Mouse (Mus musculus) liver, embryonic 13.5 days (tissue): ENCODE measurements around the gene Olfr235. TPM values are rescaled to one million over a fixed set of nuclear protein-coding genes. Genes with fewer than 3 reads are reported as not detected.
"Not testable (repeated sequence)": the region's sequence is repeated elsewhere in the genome, so short reads cannot be mapped to it uniquely, and the experiment has no call there.

ENCODE experiments used
- ATAC-seq: fragments of 200-750 bp; cut with Nextera tagmentation; 2 replicates; pipeline ENCODE4 v1.8.0; 2017; ENCODE audit warnings: low read depth, mild to moderate bottlenecking, moderate number of reproducible peaks, moderate library complexity
- DNase-seq: peaks from one replicate; pipeline ENCODE4 v3.0.0; 2022
- H3K27ac ChIP-seq: fragments of 300-500 bp; sonication (generic); 2 replicates; pipeline ENCODE4 v1.5.1; 2015; ENCODE audit warnings: moderate library complexity, mild to moderate bottlenecking, inconsistent platforms
- H3K27me3 ChIP-seq: fragments of 300-500 bp; sonication (generic); 2 replicates; pipeline ENCODE4 v1.6.1; 2015; ENCODE audit warnings: mild to moderate bottlenecking, inconsistent platforms
- H3K36me3 ChIP-seq: fragments of 300-500 bp; sonication (generic); 2 replicates; pipeline ENCODE4 v1.6.1; 2015; ENCODE audit warnings: mild to moderate bottlenecking, inconsistent platforms
- H3K4me1 ChIP-seq: fragments of 300-500 bp; sonication (generic); replicated peaks from 2 replicates; pipeline ENCODE4 v1.6.1; 2015; ENCODE audit warnings: inconsistent platforms
- H3K4me2 ChIP-seq: fragments of 300-500 bp; sonication (generic); 2 replicates; pipeline ENCODE4 v1.6.1; 2015; ENCODE audit warnings: inconsistent platforms, mild to moderate bottlenecking, moderate library complexity
- H3K4me3 ChIP-seq: fragments of 300-500 bp; sonication (generic); replicated peaks from 2 replicates; pipeline ENCODE4 v1.5.1; 2015; ENCODE audit warnings: mild to moderate bottlenecking, inconsistent platforms
- H3K9ac ChIP-seq: fragments of 300-500 bp; sonication (generic); 2 replicates; pipeline ENCODE4 v1.6.1; 2015; ENCODE audit warnings: mild to moderate bottlenecking, inconsistent platforms
- H3K9me3 ChIP-seq: fragments of 300-500 bp; sonication (generic); replicated peaks from 2 replicates; pipeline ENCODE4 v1.6.1; 2016; ENCODE audit warnings: inconsistent platforms
- WGBS: fragments of 180-500 bp; shearing (Covaris S2); methylation state at CpG from one replicate; pipeline ENCODE4 v1.1.7; 2015; ENCODE audit not compliant: insufficient replicate concordance; 5-methylcytosine and 5-hydroxymethylcytosine counted together
- polyA plus RNA-seq: library from polyadenylated mRNA; unstranded; fragments of >200 nt; fragmentation: Nextera tagmentation; extraction: Ambion mirVana; gene quantifications from 2 replicates; pipeline ENCODE4 v1.2.1, GENCODE M21; 2015

Gene Olfr235
- polyA plus RNA-seq: not detected in 2 replicates

DNA sequence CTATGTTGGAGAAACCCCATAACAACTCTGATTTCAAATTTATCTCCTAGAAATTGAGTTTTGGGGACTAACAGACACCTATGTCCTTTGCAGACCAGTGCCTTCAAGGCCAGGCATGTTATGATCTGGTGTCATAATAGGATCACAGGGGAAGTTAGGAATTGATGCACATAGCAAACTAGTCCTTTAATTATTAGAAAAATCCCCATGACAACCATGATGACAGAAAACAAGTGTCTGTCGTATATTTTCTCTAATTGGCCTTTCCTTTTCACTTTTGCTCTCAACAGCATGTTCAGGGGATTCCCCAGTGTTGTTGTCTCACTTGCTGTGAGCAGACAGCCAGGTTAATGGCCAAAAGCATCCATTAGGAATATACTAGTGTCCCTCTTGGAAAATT is at the start of gene Olfr235:
Olfr235 (plus strand) TSS at position 301 of the 400 bp plus-strand sequence.
- H3K27ac ChIP-seq: no peak within 1 kb of the TSS
- H3K36me3 ChIP-seq: no peaks in the 10 kb centered on the region
- 34% methylated on average over 1 of the region's 1 CpGs for WGBS

DNA sequence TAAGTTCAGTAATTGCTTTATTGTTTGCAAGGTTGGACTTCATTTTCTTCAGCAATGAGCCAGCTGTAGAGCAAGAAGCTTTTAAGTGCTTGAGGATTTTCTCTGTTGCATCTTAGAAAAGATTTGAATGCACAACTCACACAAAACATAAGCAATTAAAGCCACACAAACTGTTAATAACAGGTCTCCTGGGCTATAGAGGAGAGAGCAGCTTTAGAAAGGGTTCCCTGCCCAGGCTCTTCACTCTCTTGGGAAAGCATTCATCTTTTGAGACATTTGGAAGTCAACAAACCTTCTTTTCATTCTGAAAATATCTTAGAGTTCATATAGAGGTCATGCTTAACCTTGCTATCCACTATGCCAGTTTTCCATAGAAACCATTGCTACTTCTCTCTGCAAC is 28.3 kb upstream of the Olfr235 start, which contains the start of gene Olfr1432:
Olfr1432 (minus strand) TSS at position 101 of the 400 bp plus-strand sequence.
- H3K4me2 ChIP-seq, H3K27ac ChIP-seq, H3K9ac ChIP-seq, H3K9me3 ChIP-seq, H3K4me3 ChIP-seq, H3K27me3 ChIP-seq, ATAC-seq, DNase-seq, H3K4me1 ChIP-seq, H3K36me3 ChIP-seq: not testable (repeated sequence)

More for the DNA sequence above, at the start of gene Olfr235:
- DNase-seq (no peak), ATAC-seq (no peak)
- no peak within 1 kb of the TSS for H3K9ac ChIP-seq
- H3K4me1 ChIP-seq: no peaks in the 10 kb centered on the region
- no peaks in the 10 kb centered on the region for H3K9me3 ChIP-seq
- H3K4me3 ChIP-seq: no peak within 1 kb of the TSS
- H3K27me3 ChIP-seq: no peaks in the 10 kb centered on the region
- H3K4me2 ChIP-seq: no peak within 1 kb of the TSS

DNA sequence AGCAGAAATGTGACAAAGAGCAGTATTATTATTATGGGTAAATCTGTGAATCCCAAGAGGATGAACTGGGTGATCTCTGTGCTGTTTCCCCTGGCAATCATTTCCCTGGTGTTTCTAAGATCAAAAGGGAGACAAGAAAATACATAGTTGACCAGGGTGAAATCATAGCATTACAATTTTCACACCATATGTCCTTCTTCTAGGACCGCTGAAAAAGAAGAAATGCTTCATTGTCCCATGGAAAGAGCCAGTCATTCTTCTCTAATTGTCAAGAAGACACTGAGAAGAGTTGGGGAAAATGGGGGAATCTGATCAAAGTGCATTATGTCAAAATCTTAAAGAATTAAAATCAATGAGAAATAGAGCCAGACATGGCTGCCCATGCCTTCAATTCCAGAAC is 19.3 kb upstream of the Olfr235 start, which contains the start of gene Olfr262:
Olfr262 (minus strand) TSS at position 101 of the 400 bp plus-strand sequence.
- H3K27me3 ChIP-seq: no peaks in the 10 kb centered on the region
- 42% methylated on average over 1 of the region's 1 CpGs for WGBS
- no peak within 1 kb of the TSS for H3K4me3 ChIP-seq
- ATAC-seq (no peak), DNase-seq (no peak)
- no peaks in the 10 kb centered on the region for H3K4me1 ChIP-seq
- H3K36me3 ChIP-seq: no peaks in the 10 kb centered on the region
- no peak within 1 kb of the TSS for H3K27ac ChIP-seq
- H3K9me3 ChIP-seq: no peaks in the 10 kb centered on the region
- no peak within 1 kb of the TSS for H3K4me2 ChIP-seq
- no peak within 1 kb of the TSS for H3K9ac ChIP-seq

DNA sequence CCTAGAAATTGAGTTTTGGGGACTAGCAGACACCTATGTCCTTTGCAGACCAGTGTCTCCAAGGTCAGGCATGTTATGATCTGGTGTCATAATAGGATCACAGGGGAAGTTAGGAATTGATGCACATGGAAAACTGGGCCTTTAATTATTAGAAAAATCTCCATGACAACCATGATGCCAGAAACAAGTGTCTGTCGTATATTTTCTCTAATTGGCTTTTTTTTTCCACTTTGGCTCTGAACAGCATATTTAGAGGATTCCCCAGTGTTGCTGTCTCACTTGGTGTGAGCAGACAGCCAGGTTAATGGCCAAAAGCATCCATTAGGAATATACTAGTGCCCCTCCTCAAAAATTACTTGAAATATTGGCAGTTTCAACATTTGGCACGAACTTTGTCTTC is 18.7 kb downstream of the Olfr235 start, which contains the start of gene Olfr1434:
Olfr1434 (plus strand) TSS at position 301 of the 400 bp plus-strand sequence.
- Histone ChIP-seq H3K9ac (no peak within 1 kb of the TSS), H3K27me3 (no peaks in the 10 kb centered on the region), H3K4me2 (no peak within 1 kb of the TSS), H3K4me3 (no peak within 1 kb of the TSS), H3K36me3 (no peaks in the 10 kb centered on the region), H3K9me3 (no peaks in the 10 kb centered on the region), H3K27ac (no peak within 1 kb of the TSS), H3K4me1 (no peaks in the 10 kb centered on the region)
- DNase-seq (no peak), ATAC-seq (no peak)
- whole genome bisulfite sequencing: 53% methylated on average over 2 of the region's 2 CpGs

DNA sequence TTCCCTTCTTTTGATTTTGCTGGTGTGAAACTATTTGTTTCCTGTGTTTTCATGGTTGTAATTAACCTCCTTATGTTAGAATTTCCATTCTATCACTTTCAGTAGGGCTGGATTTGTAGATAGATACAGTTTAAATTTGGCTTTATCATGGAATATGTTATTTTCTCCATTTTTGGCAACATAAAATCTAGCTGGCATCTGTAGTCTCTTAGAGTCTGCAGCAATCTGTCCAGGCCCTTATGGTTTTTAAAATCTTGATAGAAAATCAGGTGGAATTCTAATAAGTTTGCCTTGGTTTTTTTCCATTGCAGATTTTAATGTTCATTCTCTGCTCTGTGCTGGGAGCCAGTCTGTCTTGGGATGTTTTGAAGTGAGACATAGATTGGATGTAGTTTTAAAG is 32.1 kb downstream of the Olfr235 start:
- no peak overlapping the region for H3K4me2 ChIP-seq
- no peaks in the 10 kb centered on the region for H3K36me3 ChIP-seq
- H3K9ac ChIP-seq: no peak overlapping the region
- no peak for DNase-seq
- H3K27me3 ChIP-seq: no peaks in the 10 kb centered on the region
- no peaks in the 10 kb centered on the region for H3K4me1 ChIP-seq
- H3K27ac ChIP-seq: no peak overlapping the region
- no peaks in the 10 kb centered on the region for H3K9me3 ChIP-seq
- ATAC-seq: no peak
- no peak overlapping the region for H3K4me3 ChIP-seq

DNA sequence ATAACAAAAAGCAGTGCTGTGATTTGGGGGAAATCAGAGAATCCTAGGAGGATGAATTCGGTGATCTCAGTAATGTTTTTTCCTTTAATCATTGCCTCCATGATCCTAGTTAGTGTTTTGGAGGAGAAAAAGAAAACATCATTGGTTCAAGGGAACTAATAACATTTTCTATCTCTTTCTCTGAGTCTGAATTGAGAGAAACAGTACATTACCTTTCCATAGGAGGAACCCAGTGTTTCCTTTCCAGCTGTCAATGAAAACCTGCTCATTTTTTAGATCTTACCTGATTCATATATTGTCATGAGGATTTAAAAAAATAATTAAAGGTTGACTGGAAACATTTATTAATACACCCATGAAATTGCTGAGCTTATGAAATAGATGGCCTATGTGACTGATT is 38.2 kb downstream of the Olfr235 start, which contains the start of gene Olfr1436:
Olfr1436 (minus strand) TSS at position 101 of the 400 bp plus-strand sequence.
- ATAC-seq, H3K27ac ChIP-seq, H3K27me3 ChIP-seq, H3K9me3 ChIP-seq, DNase-seq, H3K4me3 ChIP-seq, H3K9ac ChIP-seq, H3K36me3 ChIP-seq, H3K4me1 ChIP-seq, H3K4me2 ChIP-seq: not testable (repeated sequence)
- 42% methylated on average over 1 of the region's 1 CpGs for WGBS

Other genes with a start within 250 kb of the Olfr235 start
- 0.03 TPM in 1 of 2 replicates, not detected in the other for gene Olfr1423, start 219.7 kb upstream of the Olfr235 start, polyA plus RNA-seq
- not detected in 2 replicates for gene Olfr1424, start 198.3 kb upstream of the Olfr235 start, polyA plus RNA-seq
- not detected in 2 replicates for gene Olfr1425, start 183.3 kb upstream of the Olfr235 start, polyA plus RNA-seq
- gene Olfr1426, start 169.0 kb upstream of the Olfr235 start, polyA plus RNA-seq: not detected in 2 replicates
- not detected in 2 replicates for gene Olfr1427, start 157.7 kb upstream of the Olfr235 start, polyA plus RNA-seq
- not detected in 2 replicates for gene Olfr1428, start 145.1 kb upstream of the Olfr235 start, polyA plus RNA-seq
- gene Olfr76, start 137.8 kb upstream of the Olfr235 start, polyA plus RNA-seq: not detected in 2 replicates
- not detected in 2 replicates for gene Olfr1555-ps1, start 90.9 kb upstream of the Olfr235 start, polyA plus RNA-seq
- not detected in 2 replicates for gene Olfr1431, start 60.4 kb upstream of the Olfr235 start, polyA plus RNA-seq
- gene Olfr1432, start 28.4 kb upstream of the Olfr235 start, polyA plus RNA-seq: not detected in 2 replicates
- gene Olfr262, start 19.4 kb upstream of the Olfr235 start, polyA plus RNA-seq: not detected in 2 replicates
- not detected in 2 replicates for gene Olfr1434, start 18.8 kb downstream of the Olfr235 start, polyA plus RNA-seq
- gene Olfr1436, start 38.1 kb downstream of the Olfr235 start, polyA plus RNA-seq: not detected in 2 replicates
- not detected in 2 replicates for gene Olfr1437, start 64.1 kb downstream of the Olfr235 start, polyA plus RNA-seq
- not detected in 2 replicates for gene Olfr1438-ps1, start 74.9 kb downstream of the Olfr235 start, polyA plus RNA-seq
- not detected in 2 replicates for gene Olfr1440, start 126.2 kb downstream of the Olfr235 start, polyA plus RNA-seq
- gene Olfr1441, start 156.4 kb downstream of the Olfr235 start, polyA plus RNA-seq: not detected in 2 replicates
- not detected in 2 replicates for gene Pfpl, start 166.9 kb downstream of the Olfr235 start, polyA plus RNA-seq
- gene Mpeg1, start 199.7 kb downstream of the Olfr235 start, polyA plus RNA-seq: 1.0 TPM in 2 replicates
- 1.6 and 1.9 TPM in 2 replicates for gene Dtx4, start 240.4 kb downstream of the Olfr235 start, polyA plus RNA-seq